Mouse (Mus musculus): ENCODE results near the gene Atp6v0e.

- TF ChIP-seq POLR2A (IDR thresholded peaks at IDR 0.05; ENCODE audit: low read depth, low read length) (no peak), CTCF (IDR thresholded peaks at IDR 0.05; ENCODE audit: extremely low read depth, insufficient read length, insufficient replicate concordance, low read depth, low read length) (no peak)
Observed at GRCm38 (mm10) chr17:26702621-26703020, 39.6 kb downstream of the Atp6v0e start.
